Mouse (Mus musculus) E14TG2a.4 (cell line): ENCODE data around the gene Prkci.

Experiments
- CTCF ChIP-seq: conservative IDR thresholded peaks from 2 replicates; pipeline ENCODE4 v1.5.1; 2014; ENCODE audit warnings: low read length
- NANOG ChIP-seq: IDR thresholded peaks from 2 replicates; pipeline ENCODE4 v1.6.1; 2014; ENCODE audit warnings: borderline replicate concordance, low read length, mixed read lengths

GRCm38 (mm10) chr3:31097976-31098375 is 102.4 kb downstream of the Prkci start:
- TF ChIP-seq CTCF (no peak), NANOG (no peak)
